Mouse (Mus musculus) spleen, adult 2 months (tissue): ENCODE measurements at regions not wholly inside any gene's neighbourhood (a gene's known extent, or its start where the extent isn't known, plus 50 kb on each side); places are given as distances from the start of the nearest gene placed in this dataset.

Source experiments
- CTCF ChIP-seq: fragments of 200-500 bp; IDR thresholded peaks from 2 replicates; pipeline ENCODE4 v1.5.1; 2011; ENCODE audit warnings: mild to moderate bottlenecking, inconsistent platforms; ENCODE audit not compliant: insufficient read depth, insufficient read length, insufficient replicate concordance; ENCODE audit errors: extremely low read depth
- POLR2A ChIP-seq: fragments of 200-500 bp; IDR thresholded peaks from 2 replicates; pipeline ENCODE4 v1.6.1; 2011; ENCODE audit warnings: low read depth, low read length, inconsistent platforms

DNA sequence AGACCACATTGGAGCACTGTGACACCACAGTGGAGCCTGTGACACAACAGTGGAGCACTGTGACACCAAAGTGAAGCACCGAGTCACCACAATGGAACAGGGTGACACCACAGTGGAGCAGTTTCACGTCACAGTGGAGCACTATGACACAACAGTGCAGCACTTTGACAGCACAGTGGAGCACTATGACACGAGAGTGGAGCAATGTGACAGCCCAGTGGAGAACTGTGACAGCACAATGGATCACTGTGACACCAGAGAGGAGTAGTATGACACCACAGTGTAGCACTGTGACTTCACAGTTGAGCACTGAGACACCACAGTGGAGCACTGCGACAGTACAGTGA, 114.1 kb upstream of the Vmn1r2 start:
- no peak for TF ChIP-seq CTCF
- TF ChIP-seq POLR2A, result no peak
